20 mouse cellular contexts compared by ENCODE assay signal in the genomic region with DNA sequence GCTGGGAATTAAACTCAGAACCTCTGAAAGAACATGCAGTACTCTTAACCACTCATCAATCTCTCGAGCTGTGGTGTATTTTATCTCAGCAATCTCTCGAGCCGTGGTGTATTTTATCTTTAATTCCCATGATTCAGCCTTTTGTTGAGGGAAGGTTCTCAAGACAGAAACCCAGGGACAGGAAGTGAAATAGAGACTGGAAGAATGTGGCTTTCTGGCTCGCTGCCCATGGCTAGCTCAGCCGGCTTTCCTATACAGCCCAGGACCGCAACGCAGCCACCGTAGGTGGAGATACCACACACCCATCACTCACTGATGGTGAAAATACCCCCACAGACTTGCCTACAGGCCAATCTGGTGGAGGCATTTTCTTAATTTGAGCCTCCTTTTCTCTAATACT. TPM values are rescaled to one million over a fixed set of nuclear protein-coding genes. Genes with fewer than 3 reads are reported as not detected.
A peak's percentile ranks its signal among the peaks of the same experiment; 100 is the strongest.
DNase-seq lines count a peak whose midpoint lies in the region; ATAC-seq and TF ChIP-seq lines count a peak whose summit lies in the region.
"Had no signal": no experiment of that assay in that cellular context is flagged by ENCODE, and none has a peak within 500 bp of the region (broad histone marks: within the 10 kb centered on the region; RNA-seq: fewer than 3 reads in every experiment).

No protein-coding gene starts in this region.

- no peak overlapping the region for H3K27ac ChIP-seq in embryonic facial prominence, embryonic 14.5 days (replicated peaks; ENCODE audit: low read depth, low read length)
- no peak overlapping the region for H3K27ac ChIP-seq in embryonic facial prominence, embryonic 10.5 days (replicated peaks)
- H3K27ac ChIP-seq in kidney, embryonic 15.5 days, result no peak overlapping the region
- H3K27ac ChIP-seq in MEL (ENCODE audit: control insufficient read depth, low read depth, low read length), result no peak overlapping the region
- H3K27ac ChIP-seq: embryonic facial prominence, embryonic 13.5 days; forebrain, embryonic 12.5 days; heart, embryonic 13.5 days; hindbrain, embryonic 14.5 days; liver, embryonic 15.5 days; neural tube, embryonic 15.5 days; stomach, postnatal 0 days had no signal

- no peak for TF ChIP-seq POLR2A in MEL (IDR thresholded peaks at IDR 0.05; ENCODE audit: control insufficient read depth in 1 of 2, insufficient read depth in 1 of 2, low read depth in 1 of 2, low read length in 2 of 2, poor library complexity in 1 of 2)

- ATAC-seq in embryonic facial prominence, embryonic 14.5 days (ENCODE audit: low read depth), result no peak; the same call in 1 of the 2 replicates
- no peak for ATAC-seq in kidney, embryonic 15.5 days (replicated peaks; ENCODE audit: low FRiP score)
- 0 out of 2 replicates have a peak, but pooled peaks have one; percentile 34 for ATAC-seq in megakaryocyte-erythroid progenitor cell, adult 5-6 weeks (replicated peaks; ENCODE audit: low FRiP score, low TSS enrichment, poor library complexity, severe bottlenecking)
- ATAC-seq in monocyte, adult 5-6 weeks (replicated peaks; ENCODE audit: insufficient number of reproducible peaks, low FRiP score, low TSS enrichment, poor library complexity, severe bottlenecking), result no peak
- ATAC-seq: activated CD4-positive, CD25-positive, alpha-beta regulatory T cell, adult 4 months had no signal

- DNase-seq in embryonic facial prominence, embryonic 14.5 days (ENCODE audit: low spot score), result peak; percentile 18
- DNase-seq in embryonic facial prominence, embryonic 10.5 days (ENCODE audit: low spot score), result no peak
- DNase-seq in kidney, postnatal 4 days, result peak; percentile 9 to 26
- DNase-seq in MEL (ENCODE audit: low read depth, low spot score), result no peak
- no peak for DNase-seq in left cerebral cortex, postnatal 36 days (ENCODE audit: low spot score in 2 of 2)
- DNase-seq: cerebellum, postnatal 25 days; kidney, adult 9 months; retina, postnatal 1 day; thymus, postnatal 25 days had no signal

- H3K27me3 ChIP-seq in embryonic facial prominence, embryonic 14.5 days (replicated peaks; ENCODE audit: control insufficient read depth, insufficient read depth, low read length), result no peaks in the 10 kb centered on the region
- no peaks in the 10 kb centered on the region for H3K27me3 ChIP-seq in embryonic facial prominence, embryonic 10.5 days (replicated peaks; ENCODE audit: low read depth, poor library complexity, severe bottlenecking)
- H3K27me3 ChIP-seq in kidney, embryonic 15.5 days, result no peaks in the 10 kb centered on the region
- H3K27me3 ChIP-seq in MEL (ENCODE audit: control insufficient read depth in 1 of 2, insufficient read depth in 2 of 2, low read length in 2 of 2), result no peaks in the 10 kb centered on the region
- H3K27me3 ChIP-seq: embryonic facial prominence, embryonic 13.5 days; forebrain, embryonic 12.5 days; heart, embryonic 13.5 days; liver, embryonic 15.5 days; neural tube, embryonic 15.5 days had no signal

- no peak for TF ChIP-seq RAD21 in MEL (IDR thresholded peaks at IDR 0.05; ENCODE audit: low read depth, low read length)

- H3K79me2 ChIP-seq in MEL (ENCODE audit: control insufficient read depth, insufficient read depth, low read length, poor library complexity), result peaks cover 12% of the 10 kb centered on the region

- no peaks in the 10 kb centered on the region for H3K9me3 ChIP-seq in embryonic facial prominence, embryonic 14.5 days (ENCODE audit: control insufficient read depth, low read length)
- no peaks in the 10 kb centered on the region for H3K9me3 ChIP-seq in embryonic facial prominence, embryonic 10.5 days
- no peaks in the 10 kb centered on the region for H3K9me3 ChIP-seq in kidney, embryonic 15.5 days (replicated peaks)
- H3K9me3 ChIP-seq in MEL (replicated peaks; ENCODE audit: insufficient read depth, low read length), result no peaks in the 10 kb centered on the region
- H3K9me3 ChIP-seq: embryonic facial prominence, embryonic 13.5 days; forebrain, embryonic 12.5 days; heart, embryonic 13.5 days; liver, embryonic 15.5 days; neural tube, embryonic 15.5 days had no signal

- H3K4me2 ChIP-seq in embryonic facial prominence, embryonic 14.5 days (ENCODE audit: low read depth, low read length), result no peak overlapping the region
- H3K4me2 ChIP-seq in kidney, embryonic 15.5 days, result no peak overlapping the region
- H3K4me2 ChIP-seq: embryonic facial prominence, embryonic 13.5 days; forebrain, embryonic 12.5 days; heart, embryonic 13.5 days; hindbrain, embryonic 14.5 days; liver, embryonic 15.5 days; neural tube, embryonic 15.5 days had no signal

- TF ChIP-seq EP300 in MEL (IDR thresholded peaks at IDR 0.05; ENCODE audit: low read depth in 1 of 2, low read length in 2 of 2), result peak; percentile 22 to 39; a peak in 2 of 4 replicates

- H3K4me1 ChIP-seq in embryonic facial prominence, embryonic 14.5 days (ENCODE audit: control insufficient read depth, insufficient read depth, low read length), result peaks cover 7% of the 10 kb centered on the region; the same call in 1 of the 2 replicates
- H3K4me1 ChIP-seq in embryonic facial prominence, embryonic 10.5 days, result peaks cover 6% of the 10 kb centered on the region
- peaks cover 6% of the 10 kb centered on the region for H3K4me1 ChIP-seq in kidney, embryonic 15.5 days
- peaks cover 0 to 8% of the 10 kb centered on the region in 2 experiments; a peak in 2 of 4 replicates for H3K4me1 ChIP-seq in MEL (ENCODE audit: control insufficient read depth in 1 of 2, insufficient read depth in 2 of 2, low read length in 2 of 2)

- no peak overlapping the region for H3K4me3 ChIP-seq in embryonic facial prominence, embryonic 14.5 days (ENCODE audit: low read depth, low read length)
- no peak overlapping the region for H3K4me3 ChIP-seq in embryonic facial prominence, embryonic 10.5 days
- no peak overlapping the region for H3K4me3 ChIP-seq in kidney, embryonic 15.5 days (replicated peaks)
- no peak overlapping the region for H3K4me3 ChIP-seq in MEL (ENCODE audit: control insufficient read depth in 1 of 2, insufficient read depth in 1 of 2, low read depth in 2 of 2, low read length in 2 of 2)
- H3K4me3 ChIP-seq: embryonic facial prominence, embryonic 13.5 days; forebrain, embryonic 12.5 days; heart, embryonic 13.5 days; liver, embryonic 15.5 days; neural tube, embryonic 15.5 days had no signal

- 74% methylated on average over 8 of the region's 8 CpGs for WGBS in embryonic facial prominence, embryonic 14.5 days
- WGBS in embryonic facial prominence, embryonic 10.5 days, result 94% methylated on average over 8 of the region's 8 CpGs
- WGBS in kidney, embryonic 15.5 days, result 60% methylated on average over 8 of the region's 8 CpGs

- H3K9ac ChIP-seq in embryonic facial prominence, embryonic 14.5 days (ENCODE audit: low read depth, low read length), result no peak overlapping the region
- H3K9ac ChIP-seq in kidney, embryonic 15.5 days, result no peak overlapping the region
- no peak overlapping the region for H3K9ac ChIP-seq in MEL (ENCODE audit: control insufficient read depth, low read depth, low read length, poor library complexity, severe bottlenecking)
- H3K9ac ChIP-seq: embryonic facial prominence, embryonic 13.5 days; forebrain, embryonic 12.5 days; heart, embryonic 13.5 days; hindbrain, embryonic 14.5 days; liver, embryonic 15.5 days; neural tube, embryonic 15.5 days had no signal

- no peak for TF ChIP-seq CTCF in MEL (IDR thresholded peaks at IDR 0.05 in 2 of 3, conservative IDR thresholded peaks at IDR 0.05 in 1 of 3; ENCODE audit: control insufficient read depth in 1 of 3, insufficient read depth in 1 of 3, low read depth in 2 of 3, low read length in 3 of 3, poor library complexity in 1 of 3, severe bottlenecking in 1 of 3)

- peaks cover 80% of the 10 kb centered on the region for H3K36me3 ChIP-seq in embryonic facial prominence, embryonic 14.5 days (ENCODE audit: control insufficient read depth, insufficient read depth, low read length)
- H3K36me3 ChIP-seq in embryonic facial prominence, embryonic 10.5 days (replicated peaks), result peaks cover 100% of the 10 kb centered on the region
- H3K36me3 ChIP-seq in kidney, embryonic 15.5 days, result peaks cover 76% of the 10 kb centered on the region
- H3K36me3 ChIP-seq in MEL (ENCODE audit: control insufficient read depth in 1 of 2, insufficient read depth in 2 of 2, low read length in 2 of 2), result peaks cover 25 to 67% of the 10 kb centered on the region in 2 experiments

- intact Hi-C loops in left cerebral cortex, postnatal 36 days (cut with DNase I), result no loop called here

TF ChIP-seq in MEL, 35 proteins besides CTCF, POLR2A, EP300 and RAD21 (continues in another document):
- TF ChIP-seq ETS1 (IDR thresholded peaks at IDR 0.05; ENCODE audit: low read depth, low read length), result peak; percentile 57
- no peak for TF ChIP-seq CHD1 (IDR thresholded peaks at IDR 0.05; ENCODE audit: low read depth, low read length)
- TF ChIP-seq RCOR1 (IDR thresholded peaks at IDR 0.05; ENCODE audit: low read depth, low read length), result peak; percentile 37; the same call in 1 of the 2 replicates
- TF ChIP-seq ZNF384 (IDR thresholded peaks at IDR 0.05; ENCODE audit: low read depth, low read length), result no peak

RNA-seq across cellular contexts. Expression of gene G2e3, which starts 7.4 kb away (rescaled TPM):
- polyA plus RNA-seq in embryonic facial prominence, embryonic 14.5 days (2014; fragmentation: Nextera tagmentation; extraction: Ambion mirVana), result 23.9 and 27.2 TPM in 2 replicates
- polyA plus RNA-seq in embryonic facial prominence, embryonic 10.5 days (2016; fragmentation: Nextera tagmentation; extraction: Ambion mirVana), result 45.4 and 48.4 TPM in 2 replicates
- polyA plus RNA-seq in kidney, embryonic 15.5 days (2015; fragmentation: Nextera tagmentation; extraction: Ambion mirVana), result 32.8 and 33.7 TPM in 2 replicates
- 11.3 and 14.1 TPM in 2 replicates for total RNA-seq in MEL (2012; rRNA removed)
- polyA plus RNA-seq in MEL (2012; ENCODE audit: insufficient read depth in 1 of 2, insufficient read length in 2 of 2, low read depth in 1 of 2, low replicate concordance in 2 of 2, missing spikeins in 1 of 2), result 10 to 100 TPM; 10.6 to 42.5 TPM
- total RNA-seq in megakaryocyte-erythroid progenitor cell, adult 5-6 weeks (2014; fragmentation: Nextera tagmentation), result 21.0 and 27.1 TPM in 2 replicates
- 20.5 and 24.5 TPM in 2 replicates for total RNA-seq in megakaryocyte-erythroid progenitor cell, adult 5-6 weeks (2017)
- total RNA-seq in left cerebral cortex, postnatal 36 days (2021), result 10 to 100 TPM in 1 of 2 experiments, 1 to 10 TPM in 1; 7.8 to 10.4 TPM
- 3.7 to 26.0 TPM (median 16.9 TPM) in 3 replicates for total RNA-seq in monocyte, adult 5-6 weeks (2017)

RNA-seq across cellular contexts. Expression of gene Scfd1, which starts 22.0 kb away (rescaled TPM):
- polyA plus RNA-seq in embryonic facial prominence, embryonic 14.5 days (2014; fragmentation: Nextera tagmentation; extraction: Ambion mirVana), result 88.1 and 94.5 TPM in 2 replicates
- 62.3 and 63.7 TPM in 2 replicates for polyA plus RNA-seq in embryonic facial prominence, embryonic 10.5 days (2016; fragmentation: Nextera tagmentation; extraction: Ambion mirVana)
- polyA plus RNA-seq in kidney, embryonic 15.5 days (2015; fragmentation: Nextera tagmentation; extraction: Ambion mirVana), result 83.0 and 85.4 TPM in 2 replicates
- 35.4 and 36.6 TPM in 2 replicates for total RNA-seq in MEL (2012; rRNA removed)
- 10 to 100 TPM in 1 of 2 experiments, not detected in 1; 28.0 TPM for polyA plus RNA-seq in MEL (2012; ENCODE audit: insufficient read depth in 1 of 2, insufficient read length in 2 of 2, low read depth in 1 of 2, low replicate concordance in 2 of 2, missing spikeins in 1 of 2)
- 40.2 and 46.6 TPM in 2 replicates for total RNA-seq in megakaryocyte-erythroid progenitor cell, adult 5-6 weeks (2014; fragmentation: Nextera tagmentation)
- 86.3 and 89.4 TPM in 2 replicates for total RNA-seq in megakaryocyte-erythroid progenitor cell, adult 5-6 weeks (2017)
- 10 to 100 TPM; 37.3 to 38.3 TPM for total RNA-seq in left cerebral cortex, postnatal 36 days (2021)
- 118 to 131 TPM (median 124 TPM) in 3 replicates for total RNA-seq in monocyte, adult 5-6 weeks (2017)

Comparison
In these comparisons a context has a peak if more than half of its experiments do, and no peak if none do; other contexts are left out.
1. DNase-seq: peak in embryonic facial prominence, embryonic 14.5 days (single experiment) and kidney, postnatal 4 days (2 of 2); none in embryonic facial prominence, embryonic 10.5 days (single experiment), MEL (single experiment) and left cerebral cortex, postnatal 36 days (0 of 2).